9 mouse cellular contexts compared by ENCODE assay signal in the genomic region with DNA sequence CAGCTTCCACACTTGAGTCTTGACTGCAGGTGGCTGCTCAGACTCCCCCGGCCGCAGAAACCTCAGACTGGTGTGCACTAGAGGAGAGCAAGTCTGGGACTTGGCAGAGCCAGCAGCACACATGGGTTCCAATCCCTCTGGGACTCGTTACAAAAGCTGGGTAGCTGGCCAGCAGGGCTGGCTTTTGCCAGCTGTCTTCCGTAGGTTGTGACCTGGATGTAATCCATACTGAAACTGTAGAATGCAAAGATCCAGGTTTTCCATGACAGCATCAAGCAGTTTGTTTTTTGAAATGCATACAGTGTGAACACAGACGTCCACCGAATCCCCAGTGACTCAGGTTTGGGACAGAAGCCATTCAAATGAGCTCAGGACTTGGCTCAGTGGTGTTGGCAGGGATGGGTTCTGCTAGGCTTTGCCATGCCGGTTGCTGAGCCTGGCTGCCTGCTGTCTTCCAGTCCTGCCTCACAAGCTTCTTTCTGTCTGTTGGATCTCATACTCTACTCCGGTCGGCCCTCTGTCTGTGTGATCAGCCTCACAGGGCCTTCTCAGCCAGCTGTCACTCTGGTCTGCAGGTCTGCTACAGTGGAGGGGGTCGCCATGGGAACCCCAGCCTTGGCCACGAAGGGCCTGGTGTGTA.
DNase-seq lines count a peak whose midpoint lies in the region; ATAC-seq lines count a peak whose summit lies in the region.
"Had no signal": no experiment of that assay in that cellular context is flagged by ENCODE, and none has a peak within 500 bp of the region (broad histone marks: within the 10 kb centered on the region; RNA-seq: fewer than 3 reads in every experiment).

No protein-coding gene starts in this region.

- H3K4me3 ChIP-seq in heart, embryonic 11.5 days (ENCODE audit: low read depth, low read length) = no peak overlapping the region
- no peak overlapping the region for H3K4me3 ChIP-seq in midbrain, embryonic 12.5 days
- H3K4me3 ChIP-seq: neural tube, embryonic 12.5 days had no signal

- peak; percentile 94 for DNase-seq in heart, adult 11 months
- peak; percentile 85 to 88 for DNase-seq in cerebellum, postnatal 25 days
- peak; percentile 60 to 65 for DNase-seq in gastrocnemius, postnatal 36 days
- peak; percentile 91 for DNase-seq in layer of hippocampus, adult 9-11 months
- DNase-seq in c-Kit-positive CD71-positive TER-119-positive erythroid progenitor cells, embryonic 14.5 days (ENCODE audit: low spot score) = no peak
- DNase-seq in kidney, adult 18-20 months = no peak

- H3K4me2 ChIP-seq in heart, embryonic 11.5 days = no peak overlapping the region
- no peak overlapping the region for H3K4me2 ChIP-seq in midbrain, embryonic 12.5 days (replicated peaks)
- H3K4me2 ChIP-seq: neural tube, embryonic 12.5 days had no signal

- no peak overlapping the region for H3K9ac ChIP-seq in heart, embryonic 11.5 days (ENCODE audit: low read depth, low read length)
- no peak overlapping the region for H3K9ac ChIP-seq in midbrain, embryonic 12.5 days (replicated peaks)
- H3K9ac ChIP-seq: neural tube, embryonic 12.5 days had no signal

- 0 out of 2 replicates have a peak, but pooled peaks cover 3% of the 10 kb centered on the region for H3K27me3 ChIP-seq in heart, embryonic 11.5 days (ENCODE audit: control insufficient read depth, insufficient read depth, low read length)
- H3K27me3 ChIP-seq in midbrain, embryonic 12.5 days = peaks cover 22% of the 10 kb centered on the region

- H3K4me1 ChIP-seq in heart, embryonic 11.5 days (ENCODE audit: control insufficient read depth, insufficient read depth, low read length) = peaks cover 15% of the 10 kb centered on the region
- peaks cover 21% of the 10 kb centered on the region for H3K4me1 ChIP-seq in midbrain, embryonic 12.5 days

- H3K27ac ChIP-seq in heart, embryonic 11.5 days (ENCODE audit: low read depth, low read length) = no peak overlapping the region
- H3K27ac ChIP-seq in midbrain, embryonic 12.5 days (replicated peaks) = no peak overlapping the region
- H3K27ac ChIP-seq: neural tube, embryonic 12.5 days had no signal

- 72% methylated on average over 11 of the region's 11 CpGs for WGBS in heart, embryonic 11.5 days (ENCODE audit: insufficient replicate concordance)
- WGBS in midbrain, embryonic 12.5 days = 56% methylated on average over 11 of the region's 11 CpGs

- H3K9me3 ChIP-seq in heart, embryonic 11.5 days (replicated peaks; ENCODE audit: control insufficient read depth, low read length) = no peaks in the 10 kb centered on the region
- no peaks in the 10 kb centered on the region for H3K9me3 ChIP-seq in midbrain, embryonic 12.5 days
- H3K9me3 ChIP-seq: neural tube, embryonic 12.5 days had no signal

- H3K36me3 ChIP-seq in heart, embryonic 11.5 days (ENCODE audit: control insufficient read depth, insufficient read depth, low read length) = no peaks in the 10 kb centered on the region
- no peaks in the 10 kb centered on the region for H3K36me3 ChIP-seq in midbrain, embryonic 12.5 days
- H3K36me3 ChIP-seq: neural tube, embryonic 12.5 days had no signal

- ATAC-seq in heart, embryonic 11.5 days (replicated peaks; ENCODE audit: insufficient number of reproducible peaks, low FRiP score, low TSS enrichment) = no peak
- 0 out of 2 replicates have a peak, but pooled peaks have one; percentile 18 for ATAC-seq in midbrain, embryonic 12.5 days (ENCODE audit: low FRiP score, low read depth)

- intact Hi-C loops in gastrocnemius, postnatal 36 days (cut with DNase I) = no loop called here

Comparison
In these comparisons a context has a peak if more than half of its experiments do, and no peak if none do; other contexts are left out.
1. DNase-seq: peak in heart, adult 11 months (single experiment), cerebellum, postnatal 25 days (2 of 2), gastrocnemius, postnatal 36 days (2 of 2) and layer of hippocampus, adult 9-11 months (single experiment); none in c-Kit-positive CD71-positive TER-119-positive erythroid progenitor cells, embryonic 14.5 days (single experiment) and kidney, adult 18-20 months (single experiment).